Mouse (Mus musculus) cerebral cortex, adult 2 months (tissue): ENCODE results near the gene Adgrb2.

Experiments used
- WGBS: fragments of 180-500 bp; shearing (Covaris S2); methylation state at CpG from one replicate; pipeline ENCODE4 v1.1.7; 2018; 5-methylcytosine and 5-hydroxymethylcytosine counted together

Adgrb2 gene

DNA sequence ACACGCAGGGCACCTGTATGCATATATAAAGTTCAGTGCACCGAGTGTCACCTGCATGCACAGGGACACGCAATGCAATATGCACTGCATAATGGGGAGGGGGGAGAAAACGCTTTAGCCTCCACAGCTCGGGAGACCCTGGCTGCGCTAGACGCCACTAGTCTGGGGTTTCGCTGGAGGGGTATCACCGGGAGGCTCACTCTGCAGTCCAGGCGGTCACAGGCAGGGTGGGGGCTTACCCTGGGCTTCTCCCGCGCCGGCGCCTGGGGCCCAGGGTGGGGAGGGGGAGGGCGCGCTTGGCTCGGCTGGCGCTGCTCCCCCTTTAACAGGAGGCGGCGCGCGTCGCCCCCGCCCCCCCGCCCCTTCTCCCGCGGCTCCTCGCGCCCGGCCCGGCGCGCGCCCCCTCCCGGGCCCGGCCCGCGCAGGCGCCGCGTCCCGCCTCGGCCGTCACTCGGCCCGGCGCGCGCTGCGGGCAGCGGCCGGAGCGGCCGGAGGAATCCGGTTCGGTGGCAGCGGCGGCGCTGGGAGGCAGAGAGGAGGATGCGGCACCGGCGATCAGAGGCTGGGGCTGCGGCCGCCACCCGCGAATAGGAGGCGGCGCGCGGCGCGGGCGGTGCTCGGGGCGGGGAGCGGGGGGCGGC is at the start of gene Adgrb2:
TSS of gene Adgrb2 (plus strand) at position 450 of the 641 bp plus-strand sequence.
- 1% methylated on average over 67 of the region's 77 CpGs for WGBS

GRCm38 (mm10) chr4:129951359-129951821 is 33.3 kb upstream of the Adgrb2 start:
- WGBS = 82% methylated on average over 6 of the region's 6 CpGs

GRCm38 (mm10) chr4:129952241-129952810 is 32.3 kb upstream of the Adgrb2 start:
- WGBS = 85% methylated on average over 5 of the region's 5 CpGs

- WGBS = 85% methylated on average over 2 of the region's 2 CpGs
Observed at GRCm38 (mm10) chr4:129954527-129954926, 30.1 kb upstream of the Adgrb2 start.

GRCm38 (mm10) chr4:129960180-129960944 is 24.3 kb upstream of the Adgrb2 start:
- WGBS = 1% methylated on average over 37 of the region's 37 CpGs

DNA sequence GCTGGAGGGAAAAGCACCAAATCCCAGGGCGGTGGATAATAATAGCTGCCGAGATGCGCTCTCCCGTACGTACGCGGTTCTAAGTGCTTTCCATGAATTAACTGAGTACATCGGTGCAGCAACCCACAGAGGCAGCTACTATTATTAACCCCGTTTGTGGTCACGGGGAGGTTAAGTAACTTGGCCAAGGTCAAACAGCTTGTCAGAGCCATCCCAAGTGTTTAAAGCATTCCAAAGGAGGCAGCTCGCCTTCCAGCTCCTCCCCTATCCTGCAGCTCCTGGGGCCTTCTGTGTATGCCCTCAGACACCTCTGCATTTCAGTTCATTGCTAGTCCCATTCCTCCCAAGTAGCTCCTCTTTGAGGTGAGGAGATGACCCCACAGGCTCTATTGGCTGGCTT is 19.4 kb upstream of the Adgrb2 start:
- 59% methylated on average over 11 of the region's 11 CpGs for WGBS

GRCm38 (mm10) chr4:129966201-129966600 is 18.5 kb upstream of the Adgrb2 start:
- 18% methylated on average over 10 of the region's 10 CpGs for WGBS

GRCm38 (mm10) chr4:129967024-129968014 is 17.4 kb upstream of the Adgrb2 start:
- WGBS = 20% methylated on average over 13 of the region's 13 CpGs

DNA sequence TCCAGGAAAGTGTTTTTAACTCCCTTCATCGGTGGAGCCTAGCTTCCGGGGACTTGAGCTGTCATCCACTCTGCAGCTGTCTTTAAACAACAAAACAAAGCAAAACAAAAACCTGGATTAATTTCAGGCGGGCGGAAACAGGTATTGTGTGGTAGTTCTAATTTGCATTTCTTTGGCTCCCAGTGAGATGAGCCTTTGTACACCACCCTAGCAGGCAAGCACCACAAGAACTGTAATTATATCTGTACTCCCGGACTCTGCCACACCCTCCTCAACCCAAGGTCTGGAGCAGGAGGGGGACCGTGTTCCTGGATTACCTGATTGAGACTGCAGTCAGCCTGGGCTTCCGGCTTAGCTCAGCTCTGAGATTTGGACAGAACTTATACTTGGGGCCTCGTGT is 14.5 kb upstream of the Adgrb2 start:
- WGBS = 58% methylated on average over 8 of the region's 8 CpGs

GRCm38 (mm10) chr4:129970861-129971260 is 13.8 kb upstream of the Adgrb2 start:
- 52% methylated on average over 11 of the region's 11 CpGs for WGBS

GRCm38 (mm10) chr4:129971989-129972388 is 12.7 kb upstream of the Adgrb2 start:
- 40% methylated on average over 7 of the region's 7 CpGs for WGBS

DNA sequence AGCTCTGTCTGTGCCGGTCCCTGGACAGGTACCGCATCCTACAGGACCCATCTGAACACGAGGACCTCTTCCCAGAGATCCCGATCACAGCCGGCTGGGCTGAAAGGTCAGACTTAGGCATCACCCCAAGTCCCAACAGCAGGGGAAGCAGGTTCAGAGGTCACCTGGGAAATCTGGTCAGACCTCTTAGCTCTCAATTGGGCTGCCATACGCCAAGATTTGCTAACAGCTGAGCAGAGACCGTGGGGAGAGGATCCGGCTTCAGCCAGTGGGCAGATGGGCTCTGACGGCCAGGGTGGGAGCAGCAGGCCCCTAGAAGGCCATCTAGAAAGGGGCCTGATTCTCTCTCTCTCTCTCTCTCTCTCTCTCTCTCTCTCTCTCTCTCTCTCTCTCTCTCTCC is 10.4 kb upstream of the Adgrb2 start:
- 83% methylated on average over 9 of the region's 9 CpGs for WGBS

DNA sequence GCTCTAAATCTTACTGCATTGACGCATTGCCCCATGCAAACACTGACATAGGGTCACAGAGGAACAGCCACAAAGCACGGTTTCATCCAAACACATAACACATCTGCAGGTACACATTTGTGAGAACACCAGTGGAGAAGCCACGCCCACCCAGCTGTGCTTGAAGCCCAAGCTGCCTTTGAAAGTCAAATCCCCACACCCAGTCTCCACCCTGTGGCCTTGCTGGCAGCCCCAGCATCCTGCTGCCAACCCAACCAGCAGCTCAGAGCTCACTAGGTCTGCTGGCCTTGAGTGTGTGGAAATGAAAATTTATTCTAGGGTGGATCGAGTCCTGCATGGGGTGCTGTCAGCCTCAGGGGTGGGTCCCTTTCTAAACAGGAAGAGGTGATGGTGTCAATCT is 7.4 kb upstream of the Adgrb2 start:
- 84% methylated on average over 4 of the region's 4 CpGs for WGBS

DNA sequence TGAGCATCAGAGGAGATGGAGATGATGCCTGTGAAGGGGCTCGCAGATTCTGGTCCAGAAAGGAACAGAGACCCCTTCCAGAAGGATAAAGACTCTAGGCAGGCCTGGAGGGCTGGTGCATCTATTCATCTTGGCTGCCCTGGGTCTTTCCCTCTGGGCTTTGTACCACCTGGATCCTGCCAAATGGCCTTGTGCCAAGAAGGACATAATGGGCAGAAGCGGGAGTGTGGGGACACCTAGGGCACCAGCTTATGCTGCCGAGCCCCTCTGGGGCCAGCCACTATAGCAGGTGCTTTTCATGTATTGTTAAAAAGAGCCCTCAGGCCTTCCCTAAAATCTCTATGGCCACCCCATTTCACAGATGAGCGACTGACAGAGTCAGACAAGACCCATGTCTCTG is 6.4 kb upstream of the Adgrb2 start:
- WGBS = 71% methylated on average over 4 of the region's 4 CpGs

- WGBS = 39% methylated on average over 4 of the region's 4 CpGs
Observed at GRCm38 (mm10) chr4:129978930-129979329, 5.7 kb upstream of the Adgrb2 start.

DNA sequence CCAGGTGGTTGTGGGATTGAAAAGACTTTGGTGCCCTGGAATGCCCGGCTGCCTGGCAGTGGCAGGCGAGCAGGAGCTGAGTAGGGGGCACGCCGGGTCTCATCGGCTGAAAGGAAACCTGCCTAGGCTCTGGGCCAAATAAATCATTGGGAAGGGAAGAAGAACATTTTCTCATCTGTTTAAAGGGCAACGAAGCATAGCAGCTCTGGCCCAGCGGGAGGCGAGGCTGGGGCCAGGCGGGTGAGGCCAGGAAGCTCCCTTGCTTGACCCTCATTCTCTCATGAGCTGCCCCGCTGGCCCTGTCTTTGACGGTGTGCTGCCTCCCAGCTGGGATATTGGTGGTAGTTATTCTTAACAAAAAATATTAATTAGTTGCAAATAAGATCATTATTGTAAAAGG is 3.0 kb upstream of the Adgrb2 start:
- WGBS = 67% methylated on average over 11 of the region's 11 CpGs

DNA sequence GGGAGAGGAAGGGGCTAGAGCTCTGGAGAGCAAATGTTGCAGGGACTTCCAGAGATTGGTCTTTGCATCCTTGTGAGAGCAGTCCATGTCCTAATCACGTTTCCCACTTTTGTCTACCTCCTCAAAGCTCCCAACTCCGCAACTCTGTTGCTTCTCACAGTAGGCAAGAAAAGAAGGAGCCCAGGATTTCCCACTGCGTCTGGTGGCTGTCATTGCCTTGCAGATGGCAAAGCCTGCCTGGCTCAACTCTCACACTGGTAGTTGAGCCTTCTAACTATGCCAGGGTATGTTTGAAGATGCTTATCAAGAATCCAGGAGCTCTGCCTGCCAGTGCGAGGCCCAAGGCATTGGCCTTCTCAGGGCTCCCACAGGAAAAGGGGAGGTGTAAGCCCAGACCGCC is 1.6 kb upstream of the Adgrb2 start:
- WGBS = 34% methylated on average over 5 of the region's 5 CpGs

GRCm38 (mm10) chr4:129983764-129984420 is 778 bp upstream of the Adgrb2 start:
- 2% methylated on average over 15 of the region's 15 CpGs for WGBS

DNA sequence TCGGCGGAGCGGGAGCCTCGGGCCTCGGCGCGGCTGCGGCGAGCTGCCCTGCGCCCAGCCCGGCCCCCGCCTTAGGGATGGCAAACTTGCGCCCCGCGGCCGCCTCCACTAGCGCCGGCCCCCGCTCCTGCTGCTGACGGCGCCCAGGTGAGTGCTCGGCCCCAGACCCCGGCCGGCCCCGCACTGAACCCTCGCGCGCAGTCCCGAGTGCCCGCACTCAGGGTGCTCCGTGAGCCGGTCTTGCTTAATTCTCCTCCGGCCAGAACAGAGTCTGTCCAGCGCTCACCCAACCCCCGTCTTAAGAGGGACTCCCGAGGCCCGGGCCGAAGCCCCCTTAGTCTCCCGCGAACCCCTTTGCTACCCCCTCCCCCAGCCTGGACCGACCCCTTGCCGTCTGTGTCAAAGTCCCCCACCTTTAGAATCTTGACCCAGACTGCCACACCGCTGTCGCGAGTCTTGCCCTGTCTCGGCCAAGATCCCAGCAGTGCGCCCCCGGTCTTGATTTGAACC is 546 bp downstream of the Adgrb2 start:
- WGBS = under 1% methylated on average over 46 of the region's 48 CpGs

GRCm38 (mm10) chr4:129985671-129986441 is 1.2 kb downstream of the Adgrb2 start:
- 3% methylated on average over 58 of the region's 58 CpGs for WGBS
